8 mouse cellular contexts compared by ENCODE assay signal in the genomic region with DNA sequence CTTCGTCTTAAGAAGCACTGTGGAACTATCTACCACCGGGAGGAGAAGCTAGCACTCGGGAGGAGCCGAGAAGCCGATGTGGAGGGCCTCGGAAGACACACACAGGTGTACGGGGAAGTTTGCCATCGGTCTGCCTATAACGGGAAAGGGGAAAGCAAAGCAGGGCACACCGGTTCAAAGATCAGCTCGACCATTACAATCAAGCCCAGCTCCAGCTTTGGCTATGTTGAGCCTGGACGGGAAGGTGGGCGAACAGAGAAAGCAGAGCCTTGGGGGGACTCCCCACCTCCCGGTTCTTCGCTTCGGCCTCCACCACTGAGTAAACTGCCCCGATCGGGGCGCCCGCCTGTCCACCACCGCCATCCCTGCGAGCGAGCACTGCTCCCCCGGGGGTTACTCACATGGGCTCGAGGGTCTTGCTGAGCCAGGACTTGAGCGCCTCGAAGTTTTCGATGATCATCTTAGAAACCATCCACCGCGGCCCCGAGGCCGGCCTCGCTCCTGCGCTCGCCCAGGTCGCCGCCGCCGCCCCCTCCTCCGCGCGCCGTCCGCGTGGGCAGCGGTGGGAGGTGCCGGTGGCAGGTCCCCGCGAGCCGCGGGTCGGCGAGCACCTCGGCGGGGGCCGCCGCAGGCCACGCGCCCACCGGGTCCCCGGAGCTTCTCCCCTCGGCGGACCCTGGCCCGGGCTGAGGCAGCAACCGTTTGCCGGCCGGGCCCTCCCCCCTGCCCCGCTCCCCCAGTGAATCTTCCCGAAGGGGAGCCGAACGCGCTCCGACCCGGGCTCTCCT. TPM values are rescaled to one million over a fixed set of nuclear protein-coding genes. Genes with fewer than 3 reads are reported as not detected.
DNase-seq lines count a peak whose midpoint lies in the region; ATAC-seq and TF ChIP-seq lines count a peak whose summit lies in the region.

No protein-coding gene starts in this region.

- TF ChIP-seq CTCF in hindbrain, postnatal 0 days (IDR thresholded peaks at IDR 0.05; ENCODE audit: low read depth): no peak

- under 1% methylated on average over 59 of the region's 74 CpGs for WGBS in forebrain, embryonic 10.5 days
- under 1% methylated on average over 74 of the region's 74 CpGs for whole genome bisulfite sequencing in hindbrain, postnatal 0 days
- WGBS in limb, embryonic 13.5 days: under 1% methylated on average over 71 of the region's 74 CpGs
- under 1% methylated on average over 70 of the region's 74 CpGs for WGBS in midbrain, embryonic 12.5 days

- peak overlapping the region; percentile 78 for H3K4me2 ChIP-seq in hindbrain, postnatal 0 days (ENCODE audit: low read depth, low read length)
- H3K4me2 ChIP-seq in limb, embryonic 13.5 days (replicated peaks): peak overlapping the region; percentile 89
- peak overlapping the region; percentile 85 for H3K4me2 ChIP-seq in midbrain, embryonic 12.5 days (replicated peaks)

- DNase-seq in left cerebral cortex, adult 18-20 months (ENCODE audit: low spot score in 2 of 2): peak; percentile 35 to 57
- DNase-seq in left cerebral cortex, adult 11 months (ENCODE audit: low spot score): no peak
- peak; percentile 29 for DNase-seq in adipocyte (ENCODE audit: low spot score)
- DNase-seq in forebrain, embryonic 10.5 days (ENCODE audit: extremely low spot score, low spot score): peak; percentile 47
- DNase-seq in hindbrain, postnatal 0 days (ENCODE audit: low spot score): peak; percentile 40
- peak; percentile 73 for DNase-seq in testis, postnatal 10 days (ENCODE audit: low spot score)

- H3K9me3 ChIP-seq in forebrain, embryonic 10.5 days: no peaks in the 10 kb centered on the region
- no peaks in the 10 kb centered on the region for H3K9me3 ChIP-seq in hindbrain, postnatal 0 days (ENCODE audit: low read length)
- H3K9me3 ChIP-seq in limb, embryonic 13.5 days: no peaks in the 10 kb centered on the region
- H3K9me3 ChIP-seq in midbrain, embryonic 12.5 days: no peaks in the 10 kb centered on the region

- H3K9ac ChIP-seq in hindbrain, postnatal 0 days (replicated peaks; ENCODE audit: low read length): peak overlapping the region; percentile 97
- peak overlapping the region; percentile 99 for H3K9ac ChIP-seq in limb, embryonic 13.5 days
- peak overlapping the region; percentile 96 for H3K9ac ChIP-seq in midbrain, embryonic 12.5 days (replicated peaks)

- peak overlapping the region; percentile 99 for H3K4me3 ChIP-seq in forebrain, embryonic 10.5 days
- H3K4me3 ChIP-seq in hindbrain, postnatal 0 days (ENCODE audit: low read length): peak overlapping the region; percentile 100
- H3K4me3 ChIP-seq in limb, embryonic 13.5 days: peak overlapping the region; percentile 98
- peak overlapping the region; percentile 95 for H3K4me3 ChIP-seq in midbrain, embryonic 12.5 days

- peak; percentile 77 for ATAC-seq in hindbrain, postnatal 0 days
- peak; percentile 82 for ATAC-seq in limb, embryonic 13.5 days (ENCODE audit: low FRiP score, low read depth)
- peak; percentile 86 for ATAC-seq in midbrain, embryonic 12.5 days (ENCODE audit: low FRiP score, low read depth)

- H3K36me3 ChIP-seq in forebrain, embryonic 10.5 days (replicated peaks): peaks cover 19% of the 10 kb centered on the region
- no peaks in the 10 kb centered on the region for H3K36me3 ChIP-seq in hindbrain, postnatal 0 days (ENCODE audit: insufficient read depth, low read length)
- H3K36me3 ChIP-seq in limb, embryonic 13.5 days: no peaks in the 10 kb centered on the region
- H3K36me3 ChIP-seq in midbrain, embryonic 12.5 days: no peaks in the 10 kb centered on the region

- no peaks in the 10 kb centered on the region for H3K27me3 ChIP-seq in forebrain, embryonic 10.5 days (ENCODE audit: poor library complexity, severe bottlenecking)
- H3K27me3 ChIP-seq in hindbrain, postnatal 0 days (ENCODE audit: insufficient read depth, low read length): no peaks in the 10 kb centered on the region
- no peaks in the 10 kb centered on the region for H3K27me3 ChIP-seq in limb, embryonic 13.5 days
- no peaks in the 10 kb centered on the region for H3K27me3 ChIP-seq in midbrain, embryonic 12.5 days

- peaks cover 22% of the 10 kb centered on the region for H3K4me1 ChIP-seq in forebrain, embryonic 10.5 days
- peaks cover 14% of the 10 kb centered on the region for H3K4me1 ChIP-seq in hindbrain, postnatal 0 days (ENCODE audit: insufficient read depth, low read length)
- peaks cover 17% of the 10 kb centered on the region for H3K4me1 ChIP-seq in limb, embryonic 13.5 days
- peaks cover 21% of the 10 kb centered on the region for H3K4me1 ChIP-seq in midbrain, embryonic 12.5 days

- peak overlapping the region; percentile 99 for H3K27ac ChIP-seq in forebrain, embryonic 10.5 days
- H3K27ac ChIP-seq in hindbrain, postnatal 0 days: peak overlapping the region; percentile 97
- H3K27ac ChIP-seq in limb, embryonic 13.5 days: peak overlapping the region; percentile 94
- H3K27ac ChIP-seq in midbrain, embryonic 12.5 days (replicated peaks): peak overlapping the region; percentile 97

RNA-seq across cellular contexts. Expression of a gene that starts 0.6 kb away (rescaled TPM):
- 10 to 100 TPM; 55.3 to 60.5 TPM for total RNA-seq in left cerebral cortex, adult 18-20 months (2021)
- polyA plus RNA-seq in forebrain, embryonic 10.5 days (2016; fragmentation: Nextera tagmentation; extraction: Ambion mirVana): 33.9 and 34.0 TPM in 2 replicates
- 32.9 and 35.9 TPM in 2 replicates for total RNA-seq in hindbrain, postnatal 0 days (2014; rRNA removed)
- polyA plus RNA-seq in hindbrain, postnatal 0 days (2015; fragmentation: Nextera tagmentation; extraction: Ambion mirVana): 30.6 and 34.5 TPM in 2 replicates
- 46.5 and 48.9 TPM in 2 replicates for polyA plus RNA-seq in limb, embryonic 13.5 days (2015; fragmentation: Nextera tagmentation; extraction: Ambion mirVana)
- 44.9 and 49.7 TPM in 2 replicates for polyA plus RNA-seq in midbrain, embryonic 12.5 days (2016; fragmentation: Nextera tagmentation; extraction: Ambion mirVana)
